Mouse (Mus musculus) brain, embryonic 18.5 days (tissue): ENCODE results near the gene Git2.

Source experiments
- DNase-seq: peaks from one replicate; pipeline ENCODE4 v3.0.0-alpha.2; 2012; ENCODE audit warnings: low read depth, low spot score

The Git2 gene

DNA sequence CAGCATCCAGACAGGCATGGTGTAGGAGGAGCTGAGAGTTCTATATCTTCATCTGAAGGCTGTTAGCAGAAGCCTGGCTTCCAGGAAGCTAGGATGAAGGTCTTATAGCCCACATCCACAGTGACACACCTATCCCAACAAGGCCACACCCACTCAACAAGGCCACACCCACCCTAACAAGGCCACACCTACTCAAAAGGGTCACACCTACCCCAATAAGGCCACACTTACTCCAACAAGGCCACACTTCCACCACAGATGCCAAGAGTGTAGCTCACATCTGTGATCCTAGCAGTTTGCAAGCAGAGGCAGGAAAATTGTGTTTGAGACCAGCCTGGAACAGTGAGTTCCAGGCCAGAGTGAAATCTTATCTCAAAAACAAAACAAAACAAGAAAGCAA is 87.4 kb downstream of the Git2 start:
- DNase-seq, result no peak

DNA sequence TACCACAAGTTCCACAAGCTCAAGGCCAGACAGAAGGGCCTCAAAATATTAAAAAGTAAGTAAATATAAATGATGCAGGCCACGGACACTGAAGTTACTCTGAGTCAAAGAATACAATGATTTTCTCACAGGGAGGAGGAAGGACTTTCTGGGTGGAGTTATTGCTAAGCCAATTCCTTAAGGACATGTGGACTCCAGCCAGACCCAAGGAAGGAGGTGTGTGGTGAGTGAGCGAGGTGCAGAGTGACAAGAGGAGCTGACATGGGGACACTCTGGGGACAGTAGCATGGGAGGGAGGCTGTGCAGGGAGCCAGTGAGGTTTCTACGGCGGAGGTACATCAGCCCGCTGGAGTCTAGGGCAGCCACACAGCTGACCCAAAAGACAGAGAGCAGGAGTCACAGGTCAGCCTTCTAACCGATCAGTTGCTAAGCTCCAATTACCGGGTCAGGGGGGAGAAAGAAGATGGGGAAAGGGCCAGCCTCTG is 88.5 kb downstream of the Git2 start:
- no peak for DNase-seq

DNA sequence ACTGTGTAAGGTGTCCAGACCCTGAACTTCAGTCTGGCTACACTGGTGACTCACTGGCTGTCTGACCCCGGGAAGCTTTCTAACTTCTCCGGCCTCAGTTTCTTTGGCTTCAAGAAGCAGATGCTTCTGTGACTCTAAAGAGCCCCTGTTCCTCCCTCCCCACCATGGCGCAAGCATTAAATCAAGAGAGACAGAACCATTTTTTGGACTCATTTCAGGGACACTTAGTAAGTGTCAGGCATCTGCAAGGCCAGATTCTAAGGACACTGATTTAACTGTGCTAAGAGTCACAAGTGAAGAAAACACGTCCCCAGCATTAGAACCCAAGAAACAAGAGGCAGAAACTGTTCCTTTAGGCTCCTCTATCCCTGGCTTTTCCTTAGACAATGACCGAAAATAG is 89.3 kb downstream of the Git2 start:
- no peak for DNase-seq

DNA sequence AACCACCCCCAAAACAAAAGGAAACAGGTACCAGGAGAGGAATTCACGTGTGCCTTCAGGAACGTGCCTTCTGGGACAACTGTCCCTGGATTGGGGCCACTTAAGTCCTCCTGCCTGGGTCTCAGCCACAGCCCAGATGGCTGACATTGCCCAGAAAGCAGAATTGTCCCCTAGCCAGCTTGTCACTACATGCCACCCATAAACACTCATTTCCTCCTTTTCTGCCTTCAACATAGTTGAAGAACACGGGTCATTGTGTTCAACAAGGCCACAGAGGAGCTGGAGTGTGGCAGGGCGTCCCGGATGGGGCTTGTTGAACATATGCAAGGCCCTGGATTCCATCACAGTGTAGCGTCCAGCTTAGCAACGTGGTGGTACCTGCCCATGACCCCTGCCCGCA is 93.6 kb downstream of the Git2 start:
- no peak for DNase-seq

DNA sequence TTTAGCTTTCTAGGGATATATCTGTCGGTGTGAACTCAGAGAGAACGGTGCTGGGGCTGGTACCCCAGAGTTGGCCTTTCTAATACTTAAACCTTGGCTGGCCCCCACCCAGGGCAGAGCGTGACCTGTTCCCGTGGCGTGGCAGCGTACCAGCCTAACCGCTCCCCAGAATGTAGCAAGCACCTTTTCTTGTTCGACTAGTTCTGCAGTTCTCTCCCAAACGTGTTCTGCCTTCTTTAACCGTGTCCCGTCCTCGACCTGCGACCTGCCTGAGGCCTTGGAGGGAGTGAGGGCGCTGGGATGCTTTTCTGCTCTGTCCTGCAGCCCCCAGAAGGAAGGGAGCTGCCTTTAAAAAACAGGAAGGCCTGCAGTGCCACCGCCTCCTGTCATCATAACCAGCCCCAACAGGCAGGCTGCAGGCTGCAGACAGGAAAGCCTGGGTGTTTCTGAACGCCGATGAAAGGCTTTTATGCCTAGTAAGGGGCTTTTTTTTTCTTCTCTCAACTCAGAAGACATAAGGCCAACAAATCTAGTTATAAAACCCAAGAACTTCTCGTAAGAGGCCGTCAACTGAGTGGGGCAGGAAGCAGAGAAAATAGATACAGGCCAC is 94.5 kb downstream of the Git2 start:
- no peak for DNase-seq

DNA sequence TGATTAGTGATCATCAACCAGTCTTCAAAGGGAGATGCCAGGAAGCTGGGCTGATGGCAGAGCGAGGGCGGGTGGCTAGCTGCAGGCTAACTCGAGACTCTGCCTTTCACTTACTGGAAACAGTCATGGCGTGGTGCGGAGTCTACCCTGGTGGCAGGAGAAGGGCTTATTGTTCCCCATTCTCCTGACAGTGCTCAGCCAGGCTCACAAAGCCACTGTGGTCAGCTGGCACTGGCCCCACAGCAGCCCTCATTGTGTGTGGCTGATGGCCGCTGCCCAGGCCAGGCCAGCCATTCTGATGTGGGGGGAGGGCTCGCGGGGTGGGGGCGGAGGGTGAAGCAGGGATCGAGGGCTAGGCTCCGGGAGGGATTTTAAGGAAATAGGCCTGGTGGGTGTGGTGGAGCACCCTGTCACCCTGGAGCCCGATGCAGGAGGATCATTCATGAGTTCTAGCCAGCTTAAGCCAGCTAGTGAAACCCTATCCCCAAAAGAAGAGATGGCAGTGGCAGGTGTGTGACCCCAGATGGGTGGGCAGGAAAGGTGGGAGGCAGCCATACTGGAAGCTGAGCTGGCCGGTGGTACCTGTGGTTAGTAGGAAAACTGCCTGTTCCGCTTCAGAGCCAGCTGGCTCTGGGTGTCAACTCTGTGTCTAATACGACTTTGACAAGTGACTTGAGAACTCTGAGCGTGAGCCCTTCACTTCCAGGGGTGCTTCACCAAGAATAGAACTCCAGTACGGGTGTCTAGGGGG is 95.3 kb downstream of the Git2 start:
- DNase-seq, result no peak
